Mouse (Mus musculus) myocyte (in vitro differentiated cells): ENCODE data around the gene Creld2. TPM values are rescaled to one million over a fixed set of nuclear protein-coding genes. Genes with fewer than 3 reads are reported as not detected.
A peak's percentile ranks its signal among the peaks of the same experiment; 100 is the strongest.

Experiments used
- H3K27me3 ChIP-seq: one replicate; pipeline ENCODE4 v1.6.1; 2011; ENCODE audit not compliant: control insufficient read depth, insufficient read depth, insufficient read length
- H3K36me3 ChIP-seq: one replicate; pipeline ENCODE4 v1.6.1; 2011; ENCODE audit not compliant: control insufficient read depth, insufficient read depth
- H3K4me2 ChIP-seq: one replicate; pipeline ENCODE4 v1.6.1; 2011; ENCODE audit warnings: low read depth, control low read depth
- H3K4me3 ChIP-seq: one replicate; pipeline ENCODE4 v1.5.1; 2011; ENCODE audit warnings: mild to moderate bottlenecking, control low read depth, moderate library complexity
- H3K79me2 ChIP-seq: one replicate; pipeline ENCODE4 v1.6.1; 2011; ENCODE audit not compliant: control insufficient read depth, insufficient read depth
- H3ac ChIP-seq: one replicate; pipeline ENCODE4 v1.6.1; 2011; ENCODE audit not compliant: control insufficient read depth, insufficient read length
- CEBPB ChIP-seq: IDR thresholded peaks from 2 replicates; pipeline ENCODE4 v1.6.1; 2011; ENCODE audit warnings: mild to moderate bottlenecking, moderate library complexity; ENCODE audit not compliant: poor library complexity, insufficient read depth, severe bottlenecking
- E2F4 ChIP-seq: IDR thresholded peaks from one replicate; pipeline ENCODE4 v1.6.1; 2011; ENCODE audit warnings: mild to moderate bottlenecking, control low read depth, moderate library complexity; ENCODE audit not compliant: insufficient read depth
- MAX ChIP-seq: IDR thresholded peaks from one replicate; pipeline ENCODE4 v1.6.1; 2011; ENCODE audit warnings: low read depth, mild to moderate bottlenecking, control low read depth
- MYOD1 ChIP-seq, 3 experiments: IDR thresholded peaks; one replicate each; pipeline ENCODE4 v1.6.1; 2011; ENCODE audit warnings: control low read depth in 2 of 3, low read depth in 2 of 3, mild to moderate bottlenecking in 2 of 3, moderate library complexity in 1 of 3; ENCODE audit not compliant: insufficient read length in 2 of 3, control insufficient read depth in 1 of 3
- MYOG ChIP-seq, 3 experiments: IDR thresholded peaks; one replicate each; pipeline ENCODE4 v1.6.1; 2011; ENCODE audit warnings: control low read depth in 2 of 3, low read depth in 2 of 3, mild to moderate bottlenecking in 2 of 3; ENCODE audit not compliant: insufficient read length in 2 of 3, control insufficient read depth in 1 of 3, insufficient read depth in 1 of 3
- POLR2A ChIP-seq: IDR thresholded peaks from one replicate; pipeline ENCODE4 v1.6.1; 2011; ENCODE audit warnings: low read depth, mild to moderate bottlenecking, control low read depth, moderate library complexity; ENCODE audit not compliant: insufficient read length
- POLR2AphosphoS2 ChIP-seq: IDR thresholded peaks from one replicate; pipeline ENCODE4 v1.6.1; 2011; ENCODE audit warnings: low read depth, control low read depth; ENCODE audit not compliant: insufficient read length
- REST ChIP-seq: IDR thresholded peaks from one replicate; pipeline ENCODE4 v1.6.1; 2011; ENCODE audit warnings: mild to moderate bottlenecking, control low read depth, moderate library complexity; ENCODE audit not compliant: insufficient read depth, insufficient read length
- SRF ChIP-seq: IDR thresholded peaks from one replicate; pipeline ENCODE4 v1.6.1; 2011; ENCODE audit warnings: low read depth; ENCODE audit not compliant: control insufficient read depth, insufficient read length
- TCF12 ChIP-seq: IDR thresholded peaks from one replicate; pipeline ENCODE4 v1.6.1; 2011; ENCODE audit warnings: mild to moderate bottlenecking, control low read depth; ENCODE audit not compliant: poor library complexity, insufficient read depth, severe bottlenecking
- TCF3 ChIP-seq: IDR thresholded peaks from one replicate; pipeline ENCODE4 v1.6.1; 2011; ENCODE audit warnings: low read depth, control low read depth; ENCODE audit not compliant: insufficient read length
- USF1 ChIP-seq: IDR thresholded peaks from one replicate; pipeline ENCODE4 v1.6.1; 2011; ENCODE audit warnings: low read depth, mild to moderate bottlenecking, control low read depth, moderate library complexity
- polyA plus RNA-seq: library from polyadenylated mRNA; unstranded; fragments of >200 nt; fragmentation: generic; extraction: Trizol; gene quantifications from one replicate; pipeline ENCODE4 v1.2.1, GENCODE M21; 2012; ENCODE audit warnings: missing spikeins

Creld2 gene
- polyA plus RNA-seq, 1 experiment, result 49.3 TPM

- Histone ChIP-seq H3K4me3 (no peak overlapping the region), H3K4me2 (no peak overlapping the region)
- TF ChIP-seq USF1 (no peak), SRF (no peak), CEBPB (no peak), REST (no peak), TCF12 (no peak), MYOG (IDR thresholded peaks at IDR 0.05; ENCODE audit: control insufficient read depth in 1 of 3, insufficient read depth in 1 of 3, insufficient read length in 2 of 3, low read depth in 2 of 3) (no peak), TCF3 (no peak), POLR2A (no peak), MAX (no peak), MYOD1 (IDR thresholded peaks at IDR 0.05; ENCODE audit: control insufficient read depth in 1 of 3, insufficient read length in 2 of 3, low read depth in 2 of 3) (no peak), E2F4 (no peak), POLR2AphosphoS2 (no peak)
Observed at GRCm38 (mm10) chr15:88830696-88831095, 11.2 kb downstream of the Creld2 start.

GRCm38 (mm10) chr15:88831482-88831881 is 12.0 kb downstream of the Creld2 start:
- Histone ChIP-seq H3K4me3 (no peak overlapping the region), H3K4me2 (no peak overlapping the region), H3ac (no peak overlapping the region), H3K36me3 (no peaks in the 10 kb centered on the region), H3K27me3 (no peaks in the 10 kb centered on the region), H3K79me2 (no peaks in the 10 kb centered on the region)
- no peak for TF ChIP-seq MYOG (IDR thresholded peaks at IDR 0.05; ENCODE audit: control insufficient read depth in 1 of 3, insufficient read depth in 1 of 3, insufficient read length in 2 of 3, low read depth in 2 of 3)
- no peak for TF ChIP-seq TCF3
- TF ChIP-seq E2F4, result no peak
- TF ChIP-seq MYOD1 (IDR thresholded peaks at IDR 0.05; ENCODE audit: control insufficient read depth in 1 of 3, insufficient read length in 2 of 3, low read depth in 2 of 3), result no peak
- TF ChIP-seq SRF, result no peak

More at GRCm38 (mm10) chr15:88830696-88831095, 11.2 kb downstream of the Creld2 start:
- H3K36me3 ChIP-seq, result no peaks in the 10 kb centered on the region
- no peaks in the 10 kb centered on the region for H3K27me3 ChIP-seq
- H3K79me2 ChIP-seq, result no peaks in the 10 kb centered on the region
- H3ac ChIP-seq, result no peak overlapping the region

- no peaks in the 10 kb centered on the region for H3K36me3 ChIP-seq
- no peak overlapping the region for H3K4me2 ChIP-seq
- no peaks in the 10 kb centered on the region for H3K79me2 ChIP-seq
- no peak overlapping the region for H3ac ChIP-seq
- TF ChIP-seq USF1 (no peak), MYOG (IDR thresholded peaks at IDR 0.05; ENCODE audit: control insufficient read depth in 1 of 3, insufficient read depth in 1 of 3, insufficient read length in 2 of 3, low read depth in 2 of 3) (no peak), MYOD1 (IDR thresholded peaks at IDR 0.05; ENCODE audit: control insufficient read depth in 1 of 3, insufficient read length in 2 of 3, low read depth in 2 of 3) (no peak), E2F4 (no peak), TCF3 (no peak), MAX (no peak), POLR2A (no peak), SRF (no peak), TCF12 (no peak), CEBPB (no peak), POLR2AphosphoS2 (no peak), REST (no peak)
- H3K27me3 ChIP-seq, result no peaks in the 10 kb centered on the region
- H3K4me3 ChIP-seq, result no peak overlapping the region
Observed at GRCm38 (mm10) chr15:88832536-88832935, 13.1 kb downstream of the Creld2 start.

- no peaks in the 10 kb centered on the region for H3K36me3 ChIP-seq
- H3K4me2 ChIP-seq, result no peak overlapping the region
- TF ChIP-seq TCF12, result no peak
- TF ChIP-seq POLR2A, result no peak
- no peak for TF ChIP-seq MYOG (IDR thresholded peaks at IDR 0.05; ENCODE audit: control insufficient read depth in 1 of 3, insufficient read depth in 1 of 3, insufficient read length in 2 of 3, low read depth in 2 of 3)
- no peak for TF ChIP-seq CEBPB
- TF ChIP-seq MAX, result no peak
- TF ChIP-seq E2F4, result no peak
- no peak for TF ChIP-seq POLR2AphosphoS2
- TF ChIP-seq REST, result no peak
- TF ChIP-seq MYOD1 (IDR thresholded peaks at IDR 0.05; ENCODE audit: control insufficient read depth in 1 of 3, insufficient read length in 2 of 3, low read depth in 2 of 3), result no peak
- TF ChIP-seq SRF, result no peak
- TF ChIP-seq TCF3, result no peak
- no peak for TF ChIP-seq USF1
- no peaks in the 10 kb centered on the region for H3K27me3 ChIP-seq
- H3K4me3 ChIP-seq, result no peak overlapping the region
- H3ac ChIP-seq, result no peak overlapping the region
- H3K79me2 ChIP-seq, result no peaks in the 10 kb centered on the region
Observed at GRCm38 (mm10) chr15:88836031-88836430, 16.6 kb downstream of the Creld2 start.

GRCm38 (mm10) chr15:88836571-88836970 is 17.1 kb downstream of the Creld2 start:
- Histone ChIP-seq H3K4me3 (peak overlapping the region; percentile 42), H3K36me3 (no peaks in the 10 kb centered on the region), H3K27me3 (no peaks in the 10 kb centered on the region), H3ac (no peak overlapping the region), H3K4me2 (no peak overlapping the region), H3K79me2 (no peaks in the 10 kb centered on the region)
- TF ChIP-seq USF1 (no peak), E2F4 (no peak), POLR2A (no peak), SRF (no peak), TCF3 (no peak), MYOD1 (IDR thresholded peaks at IDR 0.05; ENCODE audit: control insufficient read depth in 1 of 3, insufficient read length in 2 of 3, low read depth in 2 of 3) (no peak), REST (no peak), MYOG (IDR thresholded peaks at IDR 0.05; ENCODE audit: control insufficient read depth in 1 of 3, insufficient read depth in 1 of 3, insufficient read length in 2 of 3, low read depth in 2 of 3) (no peak), TCF12 (no peak)
